Mouse (Mus musculus) G1E (cell line): ENCODE results near the gene Clrn1.

Source experiments
- CTCF ChIP-seq: IDR thresholded peaks from 2 replicates; pipeline ENCODE4 v1.5.1; 2012; ENCODE audit warnings: low read depth, low read length, inconsistent platforms, mixed read lengths
- GATA1 ChIP-seq: IDR thresholded peaks from 2 replicates; pipeline ENCODE4 v1.6.1; 2012; ENCODE audit warnings: borderline replicate concordance, low read length, inconsistent platforms, mixed read lengths
- GATA2 ChIP-seq: IDR thresholded peaks from 2 replicates; pipeline ENCODE4 v1.6.1; 2012; ENCODE audit warnings: low read depth, low read length, inconsistent platforms, borderline replicate concordance
- POLR2AphosphoS5 ChIP-seq: IDR thresholded peaks from 2 replicates; pipeline ENCODE4 v1.6.1; 2012; ENCODE audit warnings: low read depth, low read length, inconsistent platforms; ENCODE audit not compliant: insufficient replicate concordance
- TAL1 ChIP-seq: conservative IDR thresholded peaks from 2 replicates; pipeline ENCODE4 v1.6.1; 2012; ENCODE audit warnings: low read depth, low read length, inconsistent platforms, mixed read lengths

DNA sequence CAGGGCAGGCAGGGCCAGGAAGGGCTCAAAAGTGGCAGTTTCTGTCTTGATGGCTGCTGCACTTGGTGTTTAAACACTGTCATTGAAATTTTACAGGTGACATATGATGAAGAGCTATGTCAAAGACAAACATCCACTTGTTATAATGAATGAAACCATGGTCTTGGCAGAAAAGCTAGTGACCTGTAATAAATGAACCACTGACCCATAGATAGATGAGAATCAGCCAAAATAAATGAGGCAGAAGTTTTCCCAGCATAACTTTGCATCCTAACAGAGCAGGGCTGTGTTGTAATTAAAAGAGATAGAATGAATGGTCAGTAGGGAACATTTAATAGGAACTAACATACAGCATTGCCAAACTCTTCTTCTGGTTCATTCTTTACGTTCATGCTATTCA is 4.1 kb downstream of the Clrn1 start:
- TF ChIP-seq CTCF, result no peak
- TF ChIP-seq GATA1, result no peak
- TF ChIP-seq TAL1, result no peak
- no peak for TF ChIP-seq GATA2
- no peak for TF ChIP-seq POLR2AphosphoS5
